Mouse (Mus musculus) myocyte (in vitro differentiated cells): ENCODE measurements around the gene Dock6.

Source experiments
- CEBPB ChIP-seq: IDR thresholded peaks from 2 replicates; pipeline ENCODE4 v1.6.1; 2011; ENCODE audit warnings: mild to moderate bottlenecking, moderate library complexity; ENCODE audit not compliant: poor library complexity, insufficient read depth, severe bottlenecking
- MAX ChIP-seq: IDR thresholded peaks from one replicate; pipeline ENCODE4 v1.6.1; 2011; ENCODE audit warnings: low read depth, mild to moderate bottlenecking, control low read depth
- POLR2A ChIP-seq: IDR thresholded peaks from one replicate; pipeline ENCODE4 v1.6.1; 2011; ENCODE audit warnings: low read depth, mild to moderate bottlenecking, control low read depth, moderate library complexity; ENCODE audit not compliant: insufficient read length
- TCF12 ChIP-seq: IDR thresholded peaks from one replicate; pipeline ENCODE4 v1.6.1; 2011; ENCODE audit warnings: mild to moderate bottlenecking, control low read depth; ENCODE audit not compliant: poor library complexity, insufficient read depth, severe bottlenecking

DNA sequence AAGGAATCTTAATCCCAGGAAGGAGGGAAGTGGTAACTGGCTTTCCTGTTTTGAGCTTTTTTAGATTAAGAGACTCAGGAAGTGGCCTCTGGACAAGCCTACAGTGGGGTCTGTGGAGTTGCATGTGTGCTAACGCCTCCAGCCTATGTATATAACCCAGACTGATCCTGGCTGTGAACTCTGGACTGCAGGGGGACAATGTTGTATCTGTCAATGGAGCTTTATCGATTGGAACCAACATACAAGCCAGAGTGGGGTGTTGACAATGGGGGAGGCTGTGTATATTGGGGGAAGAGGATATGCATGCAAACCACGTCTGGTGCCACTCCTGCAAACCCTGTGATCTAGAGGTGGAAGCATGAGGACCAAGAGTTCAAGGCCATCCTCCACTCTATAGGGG is 46.1 kb downstream of the Dock6 start:
- TF ChIP-seq MAX (no peak), POLR2A (no peak), CEBPB (no peak), TCF12 (no peak)
